Mouse (Mus musculus): ENCODE results near the gene Smtnl2. TPM values are rescaled to one million over a fixed set of nuclear protein-coding genes. Genes with fewer than 3 reads are reported as not detected.

The Smtnl2 gene
- total RNA-seq (2018; cell fraction: chromatin; rRNA removed): not detected
- total RNA-seq (2018; cell fraction: cytosol; rRNA removed): not detected
- total RNA-seq (2018; cell fraction: nucleus; rRNA removed): not detected
- polyA plus RNA-seq (2018): not detected in 3 replicates

GRCm38 (mm10) chr11:72411093-72411921 is at the start of gene Smtnl2:
Smtnl2 (minus strand) TSS chr11:72411713.
- no peak within 1 kb of the TSS for H3K4me3 ChIP-seq (ENCODE audit: inconsistent target)
- H3K36me3 ChIP-seq (ENCODE audit: inconsistent target): no peaks in the 10 kb centered on the region
- WGBS (ENCODE audit: missing documents): 2% methylated on average over 82 of the region's 86 CpGs
- H3K79me2 ChIP-seq (ENCODE audit: inconsistent target): no peaks in the 10 kb centered on the region
- H3K27ac ChIP-seq: no peak within 1 kb of the TSS

- Histone ChIP-seq H3K27ac (no peak overlapping the region), H3K79me2 (ENCODE audit: inconsistent target) (no peaks in the 10 kb centered on the region), H3K4me3 (ENCODE audit: inconsistent target) (no peak overlapping the region), H3K36me3 (ENCODE audit: inconsistent target) (no peaks in the 10 kb centered on the region)
- WGBS (ENCODE audit: missing documents): 56% methylated on average over 3 of the region's 3 CpGs
Measured at GRCm38 (mm10) chr11:72458502-72458901, 47.0 kb upstream of the Smtnl2 start.

- no peak overlapping the region for H3K4me3 ChIP-seq (ENCODE audit: inconsistent target)
- no peaks in the 10 kb centered on the region for H3K79me2 ChIP-seq (ENCODE audit: inconsistent target)
- 33% methylated on average over 12 of the region's 12 CpGs for WGBS (ENCODE audit: missing documents)
- no peaks in the 10 kb centered on the region for H3K36me3 ChIP-seq (ENCODE audit: inconsistent target)
- H3K27ac ChIP-seq: no peak overlapping the region
Measured at GRCm38 (mm10) chr11:72457995-72458496, 46.5 kb upstream of the Smtnl2 start.

GRCm38 (mm10) chr11:72455694-72456093 is 44.2 kb upstream of the Smtnl2 start:
- no peak overlapping the region for H3K27ac ChIP-seq
- 97% methylated on average over 5 of the region's 5 CpGs for WGBS (ENCODE audit: missing documents)
- no peaks in the 10 kb centered on the region for H3K79me2 ChIP-seq (ENCODE audit: inconsistent target)
- H3K4me3 ChIP-seq (ENCODE audit: inconsistent target): no peak overlapping the region
- peaks cover 10% of the 10 kb centered on the region for H3K36me3 ChIP-seq (ENCODE audit: inconsistent target)

GRCm38 (mm10) chr11:72453105-72453953 is 41.8 kb upstream of the Smtnl2 start:
- whole genome bisulfite sequencing (ENCODE audit: missing documents): 94% methylated on average over 11 of the region's 15 CpGs
- Histone ChIP-seq H3K36me3 (ENCODE audit: inconsistent target) (peaks cover 33% of the 10 kb centered on the region), H3K27ac (no peak overlapping the region), H3K79me2 (ENCODE audit: inconsistent target) (no peaks in the 10 kb centered on the region), H3K4me3 (ENCODE audit: inconsistent target) (no peak overlapping the region)

- H3K4me3 ChIP-seq (ENCODE audit: inconsistent target): no peak overlapping the region
- peaks cover 45% of the 10 kb centered on the region for H3K36me3 ChIP-seq (ENCODE audit: inconsistent target)
- 94% methylated on average over 3 of the region's 3 CpGs for WGBS (ENCODE audit: missing documents)
- H3K27ac ChIP-seq: no peak overlapping the region
- H3K79me2 ChIP-seq (ENCODE audit: inconsistent target): no peaks in the 10 kb centered on the region
Measured at GRCm38 (mm10) chr11:72452140-72452665, 40.7 kb upstream of the Smtnl2 start.

- Histone ChIP-seq H3K79me2 (ENCODE audit: inconsistent target) (peaks cover 5% of the 10 kb centered on the region), H3K27ac (no peak overlapping the region), H3K36me3 (ENCODE audit: inconsistent target) (peaks cover 91% of the 10 kb centered on the region), H3K4me3 (ENCODE audit: inconsistent target) (no peak overlapping the region)
- WGBS (ENCODE audit: missing documents): 90% methylated on average over 8 of the region's 8 CpGs
Measured at GRCm38 (mm10) chr11:72447475-72447874, 36.0 kb upstream of the Smtnl2 start.

GRCm38 (mm10) chr11:72446311-72447105 is 35.0 kb upstream of the Smtnl2 start:
- Histone ChIP-seq H3K36me3 (ENCODE audit: inconsistent target) (peaks cover 89% of the 10 kb centered on the region), H3K79me2 (ENCODE audit: inconsistent target) (peaks cover 15% of the 10 kb centered on the region), H3K4me3 (ENCODE audit: inconsistent target) (no peak overlapping the region), H3K27ac (no peak overlapping the region)
- WGBS (ENCODE audit: missing documents): 77% methylated on average over 6 of the region's 6 CpGs

- H3K36me3 ChIP-seq (ENCODE audit: inconsistent target): peaks cover 36% of the 10 kb centered on the region; the same call in 1 of the 2 replicates
- 2% methylated on average over 46 of the region's 46 CpGs for WGBS (ENCODE audit: missing documents)
- H3K4me3 ChIP-seq (ENCODE audit: inconsistent target): peak within 1 kb of the TSS; percentile 99
- peaks cover 18% of the 10 kb centered on the region for H3K79me2 ChIP-seq (ENCODE audit: inconsistent target)
- H3K27ac ChIP-seq: peak within 1 kb of the TSS; percentile 52
Measured at GRCm38 (mm10) chr11:72440965-72441664, 29.6 kb upstream of the Smtnl2 start, which contains the start of gene Mybbp1a. Mybbp1a (plus strand) TSS chr11:72441355.

GRCm38 (mm10) chr11:72440597-72440964 is 29.1 kb upstream of the Smtnl2 start:
- 37% methylated on average over 5 of the region's 6 CpGs for WGBS (ENCODE audit: missing documents)
- peak overlapping the region; percentile 99 for H3K4me3 ChIP-seq (ENCODE audit: inconsistent target)
- peaks cover 31% of the 10 kb centered on the region; the same call in 1 of the 2 replicates for H3K36me3 ChIP-seq (ENCODE audit: inconsistent target)

GRCm38 (mm10) chr11:72438411-72438810 is 26.9 kb upstream of the Smtnl2 start:
- 65% methylated on average over 4 of the region's 4 CpGs for WGBS (ENCODE audit: missing documents)
- H3K4me3 ChIP-seq (ENCODE audit: inconsistent target): no peak overlapping the region
- no peak overlapping the region for H3K27ac ChIP-seq
- H3K36me3 ChIP-seq (ENCODE audit: inconsistent target): peaks cover 9% of the 10 kb centered on the region; the same call in 1 of the 2 replicates
- H3K79me2 ChIP-seq (ENCODE audit: inconsistent target): peaks cover 18% of the 10 kb centered on the region

More at GRCm38 (mm10) chr11:72440597-72440964, 29.1 kb upstream of the Smtnl2 start:
- peak overlapping the region; percentile 52 for H3K27ac ChIP-seq
- H3K79me2 ChIP-seq (ENCODE audit: inconsistent target): peaks cover 18% of the 10 kb centered on the region

GRCm38 (mm10) chr11:72436756-72437650 is 25.5 kb upstream of the Smtnl2 start:
- 90% methylated on average over 16 of the region's 16 CpGs for WGBS (ENCODE audit: missing documents)
- Histone ChIP-seq H3K36me3 (ENCODE audit: inconsistent target) (no peaks in the 10 kb centered on the region), H3K27ac (no peak overlapping the region), H3K79me2 (ENCODE audit: inconsistent target) (peaks cover 8% of the 10 kb centered on the region), H3K4me3 (ENCODE audit: inconsistent target) (no peak overlapping the region)
